Mouse (Mus musculus): ENCODE data around the gene Dync2h1. TPM values are rescaled to one million over a fixed set of nuclear protein-coding genes. Genes with fewer than 3 reads are reported as not detected.

Gene Dync2h1
- polyA plus RNA-seq, 1 experiment = 1.8 TPM

DNA sequence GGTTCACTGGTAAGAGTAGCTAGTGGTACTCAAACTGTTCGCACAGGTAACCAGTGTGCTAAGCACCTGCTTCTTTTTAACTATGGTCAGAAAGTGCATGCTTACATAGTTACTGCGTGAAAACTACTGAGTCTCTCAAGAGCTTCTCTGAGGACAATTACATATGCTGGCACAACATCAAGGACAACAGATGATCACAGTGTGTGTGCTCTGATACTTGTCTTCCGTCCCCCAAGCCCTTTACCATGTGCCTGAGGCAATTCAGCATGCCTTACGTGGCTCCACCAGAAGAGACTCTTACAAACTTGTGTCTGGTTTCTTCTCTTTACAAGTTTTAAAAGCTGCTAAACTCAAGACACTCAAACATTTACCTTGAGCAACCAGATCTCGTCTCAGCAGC, 143.0 kb downstream of the Dync2h1 start:
- DNase-seq = no peak
- 93% methylated on average over 5 of the region's 5 CpGs for WGBS
- no peak overlapping the region for H3K4me3 ChIP-seq (ENCODE audit: insufficient read depth, low read depth, low read length)

DNA sequence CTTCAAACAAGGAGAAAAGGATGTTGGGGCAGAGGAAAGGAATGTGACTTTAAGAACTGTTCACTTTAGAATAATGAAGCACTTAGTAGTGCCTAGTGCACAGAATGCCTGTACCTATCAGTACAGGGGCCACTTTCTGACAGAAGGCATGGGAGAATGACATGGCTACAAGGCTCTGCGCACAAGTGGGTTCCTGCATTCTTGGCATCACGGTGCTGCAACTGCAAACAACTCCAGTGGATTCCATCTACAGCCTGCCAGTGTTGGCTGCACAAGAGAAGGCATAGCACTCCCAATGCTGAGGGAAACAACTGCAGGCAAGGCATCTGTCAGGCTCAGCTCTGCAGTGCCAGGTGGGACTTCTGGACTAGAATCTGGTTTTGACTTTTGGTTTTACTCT, 151.7 kb downstream of the Dync2h1 start:
- no peak for TF ChIP-seq POLR2A (IDR thresholded peaks at IDR 0.05; ENCODE audit: low read depth, low read length)
- TF ChIP-seq CTCF (conservative IDR thresholded peaks at IDR 0.05; ENCODE audit: insufficient read depth, insufficient read length, low read depth, low read length) = no peak
- no peaks in the 10 kb centered on the region for H3K4me1 ChIP-seq (ENCODE audit: control insufficient read depth, insufficient read depth, low read length)
- WGBS = 96% methylated on average over 2 of the region's 2 CpGs

More for the DNA sequence above, 143.0 kb downstream of the Dync2h1 start:
- peaks cover 5% of the 10 kb centered on the region for H3K36me3 ChIP-seq (ENCODE audit: control insufficient read depth, insufficient read depth, low read length)
- TF ChIP-seq CTCF (conservative IDR thresholded peaks at IDR 0.05; ENCODE audit: insufficient read depth, insufficient read length, low read depth, low read length) (no peak), POLR2A (IDR thresholded peaks at IDR 0.05; ENCODE audit: low read depth, low read length) (no peak)
- H3K27ac ChIP-seq (ENCODE audit: insufficient read depth, low read depth, low read length) = no peak overlapping the region
- no peaks in the 10 kb centered on the region for H3K4me1 ChIP-seq (ENCODE audit: control insufficient read depth, insufficient read depth, low read length)
- H3K27me3 ChIP-seq (replicated peaks; ENCODE audit: control insufficient read depth, insufficient read depth, low read length) = no peaks in the 10 kb centered on the region

DNA sequence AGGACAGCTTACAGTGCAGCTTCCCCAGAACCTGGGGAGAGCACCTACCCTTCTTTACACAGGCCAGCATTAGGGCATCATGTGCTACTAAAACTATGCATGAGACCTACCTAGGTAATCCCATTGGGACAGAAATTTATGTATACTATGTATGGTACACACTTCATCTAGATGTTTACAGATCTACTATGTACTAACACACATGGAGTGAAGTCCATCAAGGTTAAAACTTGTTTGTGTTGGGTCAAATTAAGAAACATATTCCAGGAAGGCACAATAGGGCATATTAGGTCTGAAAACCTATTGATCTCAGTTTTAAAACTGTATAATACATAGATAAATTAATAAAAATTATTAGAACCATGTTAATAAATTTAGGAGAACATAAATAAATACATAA, 168.6 kb downstream of the Dync2h1 start:
- Histone ChIP-seq H3K4me1 (ENCODE audit: control insufficient read depth, insufficient read depth, low read length) (no peaks in the 10 kb centered on the region), H3K27ac (ENCODE audit: insufficient read depth, low read depth, low read length) (no peak overlapping the region), H3K4me3 (ENCODE audit: insufficient read depth, low read depth, low read length) (no peak overlapping the region), H3K27me3 (replicated peaks; ENCODE audit: control insufficient read depth, insufficient read depth, low read length) (no peaks in the 10 kb centered on the region), H3K36me3 (ENCODE audit: control insufficient read depth, insufficient read depth, low read length) (no peaks in the 10 kb centered on the region; the same call in 1 of the 2 replicates)
- TF ChIP-seq CTCF (conservative IDR thresholded peaks at IDR 0.05; ENCODE audit: insufficient read depth, insufficient read length, low read depth, low read length) (no peak), POLR2A (IDR thresholded peaks at IDR 0.05; ENCODE audit: low read depth, low read length) (no peak)
- no peak for DNase-seq

More for the DNA sequence above, 151.7 kb downstream of the Dync2h1 start:
- H3K27ac ChIP-seq (ENCODE audit: insufficient read depth, low read depth, low read length) = no peak overlapping the region
- no peak for DNase-seq
- no peak overlapping the region for H3K4me3 ChIP-seq (ENCODE audit: insufficient read depth, low read depth, low read length)
- no peaks in the 10 kb centered on the region for H3K27me3 ChIP-seq (replicated peaks; ENCODE audit: control insufficient read depth, insufficient read depth, low read length)
- H3K36me3 ChIP-seq (ENCODE audit: control insufficient read depth, insufficient read depth, low read length) = no peaks in the 10 kb centered on the region; the same call in none of the 2 replicates

DNA sequence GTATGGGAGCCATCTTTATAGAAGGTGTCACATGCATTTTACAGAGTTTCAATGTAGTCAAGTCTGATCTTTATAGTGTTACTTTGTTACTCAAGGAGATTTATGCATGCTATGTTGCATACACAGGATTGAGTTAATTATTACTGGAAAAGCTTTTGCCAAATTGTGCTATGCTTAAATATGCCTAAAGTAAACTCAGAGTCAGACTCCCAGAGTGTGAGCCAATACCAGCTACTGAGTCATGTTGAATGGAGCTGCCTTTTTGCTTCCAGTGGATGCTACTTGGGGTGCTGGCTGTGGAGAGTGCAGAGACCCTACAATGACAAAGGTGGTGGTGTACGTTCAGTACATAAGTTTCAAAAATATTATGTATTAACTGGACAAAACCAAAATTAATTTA, 169.5 kb downstream of the Dync2h1 start:
- H3K4me3 ChIP-seq (ENCODE audit: insufficient read depth, low read depth, low read length) = no peak overlapping the region
- TF ChIP-seq CTCF (conservative IDR thresholded peaks at IDR 0.05; ENCODE audit: insufficient read depth, insufficient read length, low read depth, low read length) = no peak
- no peak for TF ChIP-seq POLR2A (IDR thresholded peaks at IDR 0.05; ENCODE audit: low read depth, low read length)
- no peaks in the 10 kb centered on the region for H3K27me3 ChIP-seq (replicated peaks; ENCODE audit: control insufficient read depth, insufficient read depth, low read length)
- no peak overlapping the region for H3K27ac ChIP-seq (ENCODE audit: insufficient read depth, low read depth, low read length)
- H3K4me1 ChIP-seq (ENCODE audit: control insufficient read depth, insufficient read depth, low read length) = no peaks in the 10 kb centered on the region
- WGBS = 78% methylated on average over 1 of the region's 1 CpGs
- peak; percentile 17 for DNase-seq
- H3K36me3 ChIP-seq (ENCODE audit: control insufficient read depth, insufficient read depth, low read length) = no peaks in the 10 kb centered on the region; the same call in 1 of the 2 replicates

DNA sequence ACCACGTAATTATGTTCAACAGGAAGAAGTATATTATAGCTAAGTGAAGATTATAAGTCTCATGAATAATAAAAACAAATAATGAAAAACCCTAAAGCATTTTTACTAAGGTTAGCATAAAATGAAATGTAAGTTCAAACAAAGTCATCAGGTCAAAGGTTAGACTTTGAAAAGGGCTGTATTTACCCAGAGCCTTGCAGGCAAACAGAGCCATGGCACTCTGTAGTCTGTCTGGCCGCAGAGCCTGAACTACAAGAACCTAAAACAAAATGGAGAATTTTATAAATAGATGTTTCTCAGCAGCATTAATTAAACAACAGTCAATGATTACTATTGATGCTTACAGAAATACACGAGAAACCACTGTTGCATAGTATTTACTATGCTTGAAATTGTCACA, 174.5 kb downstream of the Dync2h1 start:
- no peak for DNase-seq
- WGBS = 86% methylated on average over 3 of the region's 3 CpGs
- Histone ChIP-seq H3K27me3 (replicated peaks; ENCODE audit: control insufficient read depth, insufficient read depth, low read length) (no peaks in the 10 kb centered on the region), H3K27ac (ENCODE audit: insufficient read depth, low read depth, low read length) (no peak overlapping the region), H3K4me1 (ENCODE audit: control insufficient read depth, insufficient read depth, low read length) (no peaks in the 10 kb centered on the region), H3K4me3 (ENCODE audit: insufficient read depth, low read depth, low read length) (no peak overlapping the region), H3K36me3 (ENCODE audit: control insufficient read depth, insufficient read depth, low read length) (peaks cover 2% of the 10 kb centered on the region)
- TF ChIP-seq POLR2A (IDR thresholded peaks at IDR 0.05; ENCODE audit: low read depth, low read length) (no peak), CTCF (conservative IDR thresholded peaks at IDR 0.05; ENCODE audit: insufficient read depth, insufficient read length, low read depth, low read length) (no peak)

DNA sequence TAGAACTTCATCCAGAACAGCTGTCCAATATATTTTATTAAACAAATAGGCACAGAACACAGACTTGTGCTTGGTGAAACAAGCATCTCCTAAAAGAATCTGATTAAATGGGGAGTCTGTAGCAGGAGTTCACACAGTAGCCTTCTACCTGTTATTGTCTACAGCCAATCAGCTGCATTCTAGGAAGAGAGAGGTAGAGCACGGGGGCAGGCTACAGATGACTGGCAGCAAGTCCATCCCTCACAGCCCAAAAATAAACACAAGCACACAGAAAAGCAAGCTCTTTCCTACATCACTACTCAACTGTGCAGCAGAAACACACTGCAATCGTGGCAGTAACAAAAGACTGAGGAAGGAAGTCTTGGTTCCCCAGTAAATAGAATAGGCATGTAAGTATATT, 189.4 kb downstream of the Dync2h1 start:
- peak; percentile 3 for DNase-seq
- H3K27ac ChIP-seq (ENCODE audit: insufficient read depth, low read depth, low read length) = no peak overlapping the region
- H3K4me3 ChIP-seq (ENCODE audit: insufficient read depth, low read depth, low read length) = no peak overlapping the region
- no peaks in the 10 kb centered on the region for H3K4me1 ChIP-seq (ENCODE audit: control insufficient read depth, insufficient read depth, low read length)
- no peak for TF ChIP-seq CTCF (conservative IDR thresholded peaks at IDR 0.05; ENCODE audit: insufficient read depth, insufficient read length, low read depth, low read length)
- no peak for TF ChIP-seq POLR2A (IDR thresholded peaks at IDR 0.05; ENCODE audit: low read depth, low read length)
- H3K27me3 ChIP-seq (replicated peaks; ENCODE audit: control insufficient read depth, insufficient read depth, low read length) = no peaks in the 10 kb centered on the region
- WGBS = 37% methylated on average over 2 of the region's 2 CpGs
- no peaks in the 10 kb centered on the region; the same call in 1 of the 2 replicates for H3K36me3 ChIP-seq (ENCODE audit: control insufficient read depth, insufficient read depth, low read length)

DNA sequence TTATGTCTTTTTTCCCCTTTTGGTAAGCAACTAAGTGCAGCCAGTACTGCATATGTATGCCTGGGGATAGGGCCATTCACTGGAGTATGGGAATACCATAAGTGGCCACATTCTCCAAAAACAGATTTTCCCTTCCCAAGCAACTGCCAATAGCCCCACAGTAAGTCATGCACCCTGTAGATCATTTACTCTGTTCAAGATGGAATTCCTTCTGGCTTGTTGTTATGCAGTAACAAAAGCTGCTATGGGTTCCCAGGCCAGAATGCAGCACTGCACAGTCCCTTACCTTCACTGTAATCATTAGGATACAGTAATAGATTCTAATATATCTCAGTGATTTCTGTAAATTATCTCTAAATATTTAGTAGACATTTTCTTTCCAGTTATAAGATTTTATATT, 190.0 kb downstream of the Dync2h1 start:
- H3K27ac ChIP-seq (ENCODE audit: insufficient read depth, low read depth, low read length) = no peak overlapping the region
- TF ChIP-seq CTCF (conservative IDR thresholded peaks at IDR 0.05; ENCODE audit: insufficient read depth, insufficient read length, low read depth, low read length) (no peak), POLR2A (IDR thresholded peaks at IDR 0.05; ENCODE audit: low read depth, low read length) (no peak)
- peak; percentile 60 for DNase-seq
- H3K36me3 ChIP-seq (ENCODE audit: control insufficient read depth, insufficient read depth, low read length) = no peaks in the 10 kb centered on the region; the same call in 1 of the 2 replicates
- H3K27me3 ChIP-seq (replicated peaks; ENCODE audit: control insufficient read depth, insufficient read depth, low read length) = no peaks in the 10 kb centered on the region
- H3K4me1 ChIP-seq (ENCODE audit: control insufficient read depth, insufficient read depth, low read length) = no peaks in the 10 kb centered on the region
- H3K4me3 ChIP-seq (ENCODE audit: insufficient read depth, low read depth, low read length) = no peak overlapping the region
